Mouse (Mus musculus) CH12.LX (cell line): Measurements from ENCODE around the gene Grem2. TPM values are rescaled to one million over a fixed set of nuclear protein-coding genes. Genes with fewer than 3 reads are reported as not detected.

Source experiments
- DNase-seq: peaks from one replicate; pipeline ENCODE4 v3.0.0-alpha.2; 2013; ENCODE audit errors: extremely low read depth
- H3K27ac ChIP-seq: 2 replicates; pipeline ENCODE4 v1.5.1; 2012; ENCODE audit warnings: low read depth, mild to moderate bottlenecking, control low read depth, moderate library complexity; ENCODE audit not compliant: insufficient read depth
- H3K27me3 ChIP-seq: replicated peaks from 2 replicates; pipeline ENCODE3; 2012; ENCODE audit warnings: inconsistent platforms
- H3K36me3 ChIP-seq, 2 experiments: replicated peaks in 1 of 2; 2 replicates each; pipeline versions ENCODE3 to v1.6.1; 2012; ENCODE audit warnings: inconsistent platforms in 1 of 2, low read length in 1 of 2, mild to moderate bottlenecking in 1 of 2, mixed read lengths in 1 of 2, moderate library complexity in 1 of 2; ENCODE audit not compliant: control insufficient read depth in 1 of 2, insufficient read depth in 1 of 2
- H3K4me1 ChIP-seq, 2 experiments: 2 replicates each; pipeline ENCODE4 v1.6.1; 2012; ENCODE audit warnings: inconsistent platforms in 1 of 2, moderate library complexity in 1 of 2; ENCODE audit not compliant: insufficient read depth in 2 of 2, control insufficient read depth in 1 of 2
- H3K4me2 ChIP-seq: 2 replicates; pipeline ENCODE4 v1.6.1; 2012; ENCODE audit warnings: low read depth, mild to moderate bottlenecking, control low read depth; ENCODE audit not compliant: poor library complexity, insufficient read depth, severe bottlenecking
- H3K4me3 ChIP-seq, 3 experiments: fragments of 150-350 bp in 1 of 3; sonication (generic) in 1 of 3; replicated peaks in 1 of 3; 2 replicates each; pipeline versions ENCODE3 to v1.5.1; 2011 to 2012; ENCODE audit warnings: low read depth in 2 of 3, low read length in 2 of 3, mild to moderate bottlenecking in 2 of 3, moderate library complexity in 2 of 3, control low read depth in 1 of 3, improper control_type of control experiment in 1 of 3, inconsistent platforms in 1 of 3, mixed read lengths in 1 of 3; ENCODE audit not compliant: poor library complexity in 1 of 3
- H3K79me2 ChIP-seq: replicated peaks from 2 replicates; pipeline ENCODE4 v1.6.1; 2012; ENCODE audit warnings: mild to moderate bottlenecking, moderate library complexity; ENCODE audit not compliant: control insufficient read depth, poor library complexity, insufficient read depth, severe bottlenecking; ENCODE audit errors: extremely low read depth
- H3K9ac ChIP-seq: 2 replicates; pipeline ENCODE4 v1.6.1; 2012; ENCODE audit warnings: low read depth, mild to moderate bottlenecking, control low read depth, moderate library complexity; ENCODE audit not compliant: insufficient read depth
- H3K9me3 ChIP-seq: replicated peaks from 2 replicates; pipeline ENCODE3; 2012; ENCODE audit warnings: low read length, inconsistent platforms, mixed read lengths
- CHD2 ChIP-seq: IDR thresholded peaks from 2 replicates; pipeline ENCODE4 v1.6.1; 2011; ENCODE audit warnings: low read length, improper control_type of control experiment
- CTCF ChIP-seq, 2 experiments: IDR thresholded peaks in 1 of 2; conservative IDR thresholded peaks in 1 of 2; 2 replicates each; pipeline ENCODE4 v1.5.1; 2011 to 2012; ENCODE audit warnings: low read depth in 2 of 2, low read length in 2 of 2, improper control_type of control experiment in 1 of 2, inconsistent platforms in 1 of 2, mild to moderate bottlenecking in 1 of 2, moderate library complexity in 1 of 2
- ELF1 ChIP-seq: IDR thresholded peaks from 2 replicates; pipeline ENCODE4 v1.6.1; 2014; ENCODE audit warnings: low read depth, mild to moderate bottlenecking, inconsistent platforms, low read length, improper control_type of control experiment
- GABPA ChIP-seq: IDR thresholded peaks from 2 replicates; pipeline ENCODE4 v1.6.1; 2012; ENCODE audit warnings: low read depth, low read length, improper control_type of control experiment, inconsistent platforms; ENCODE audit not compliant: insufficient replicate concordance
- HCFC1 ChIP-seq: IDR thresholded peaks from 2 replicates; pipeline ENCODE4 v1.6.1; 2012; ENCODE audit warnings: low read depth, mild to moderate bottlenecking, inconsistent platforms, low read length, improper control_type of control experiment
- JUN ChIP-seq: IDR thresholded peaks from 2 replicates; pipeline ENCODE4 v1.6.1; 2011; ENCODE audit warnings: low read depth, mild to moderate bottlenecking, low read length, improper control_type of control experiment, moderate library complexity; ENCODE audit not compliant: insufficient read depth
- JUND ChIP-seq: conservative IDR thresholded peaks from 2 replicates; pipeline ENCODE4 v1.6.1; 2011; ENCODE audit warnings: low read depth, low read length, improper control_type of control experiment
- MAZ ChIP-seq: IDR thresholded peaks from 2 replicates; pipeline ENCODE4 v1.6.1; 2012; ENCODE audit warnings: low read depth, mild to moderate bottlenecking, inconsistent platforms, low read length, improper control_type of control experiment, moderate library complexity
- MEF2A ChIP-seq: IDR thresholded peaks from 2 replicates; pipeline ENCODE4 v1.6.1; 2014; ENCODE audit warnings: low read depth, mild to moderate bottlenecking, inconsistent platforms, low read length, improper control_type of control experiment, borderline replicate concordance
- MYC ChIP-seq: IDR thresholded peaks from 2 replicates; pipeline ENCODE4 v1.6.1; 2011; ENCODE audit warnings: low read depth, mild to moderate bottlenecking, improper control_type of control experiment, low read length
- NRF1 ChIP-seq: IDR thresholded peaks from 2 replicates; pipeline ENCODE4 v1.6.1; 2014; ENCODE audit warnings: low read depth, mild to moderate bottlenecking, inconsistent platforms, low read length, improper control_type of control experiment, moderate library complexity
- PAX5 ChIP-seq: IDR thresholded peaks from 2 replicates; pipeline ENCODE4 v1.6.1; 2012; ENCODE audit warnings: low read length, inconsistent platforms, mixed read lengths
- POLR2A ChIP-seq: IDR thresholded peaks from 2 replicates; pipeline ENCODE4 v1.6.1; 2011; ENCODE audit warnings: low read depth, mild to moderate bottlenecking, improper control_type of control experiment, low read length
- POLR2AphosphoS2 ChIP-seq: IDR thresholded peaks from 2 replicates; pipeline ENCODE4 v1.6.1; 2011; ENCODE audit warnings: low read depth, low read length, improper control_type of control experiment
- RAD21 ChIP-seq: IDR thresholded peaks from 2 replicates; pipeline ENCODE4 v1.6.1; 2011; ENCODE audit warnings: low read depth, mild to moderate bottlenecking, low read length, improper control_type of control experiment, moderate library complexity
- RCOR1 ChIP-seq: conservative IDR thresholded peaks from 2 replicates; pipeline ENCODE4 v1.6.1; 2012; ENCODE audit warnings: low read depth, mild to moderate bottlenecking, inconsistent platforms, low read length, improper control_type of control experiment
- SIN3A ChIP-seq: IDR thresholded peaks from 2 replicates; pipeline ENCODE4 v1.6.1; 2012; ENCODE audit warnings: low read length, improper control_type of control experiment, inconsistent platforms
- SMC3 ChIP-seq: IDR thresholded peaks from 2 replicates; pipeline ENCODE4 v1.6.1; 2011; ENCODE audit warnings: low read depth, low read length, improper control_type of control experiment
- TBP ChIP-seq: conservative IDR thresholded peaks from 2 replicates; pipeline ENCODE4 v1.6.1; 2011; ENCODE audit warnings: low read depth, low read length, improper control_type of control experiment
- TCF12 ChIP-seq: IDR thresholded peaks from 2 replicates; pipeline ENCODE4 v1.6.1; 2014; ENCODE audit warnings: low read depth, mild to moderate bottlenecking, inconsistent platforms, low read length, improper control_type of control experiment
- ZKSCAN1 ChIP-seq: IDR thresholded peaks from 2 replicates; pipeline ENCODE4 v1.6.1; 2012; ENCODE audit warnings: low read depth, inconsistent platforms, low read length, improper control_type of control experiment, borderline replicate concordance
- ZMIZ1 ChIP-seq: IDR thresholded peaks from 2 replicates; pipeline ENCODE4 v1.6.1; 2012; ENCODE audit warnings: low read depth, mild to moderate bottlenecking, inconsistent platforms, low read length, improper control_type of control experiment
- ZNF384 ChIP-seq: IDR thresholded peaks from 2 replicates; pipeline ENCODE4 v1.6.1; 2012; ENCODE audit warnings: low read depth, low read length, improper control_type of control experiment, inconsistent platforms
- dilution Hi-C: fragments of 300-500 bp; cut with MboI; formaldehyde crosslinking; loops from 2 replicates; pipeline ENCODE4 v1.14.3; 2020; ENCODE audit warnings: low sequenced_read_pairs; ENCODE audit not compliant: extremely low pct_unique_long_range_greater_than_20kb, extremely low pct_ligation_motif_present
- in situ Hi-C: fragments of 300-500 bp; cut with MboI; formaldehyde crosslinking; loops from 3 replicates; pipeline ENCODE4 v1.14.3; 2019; ENCODE audit warnings: low sequenced_read_pairs, low pct_ligation_motif_present, low pct_unique_long_range_greater_than_20kb, mixed read lengths
- polyA plus RNA-seq: library from polyadenylated mRNA; unstranded; fragments of >175 nt; gene quantifications from 2 replicates; pipeline ENCODE4 v1.2.1, GENCODE M21; 2012; ENCODE audit warnings: low read depth; ENCODE audit not compliant: insufficient read length
- total RNA-seq, 2 experiments: library from RNA; depleted of rRNA; stranded (reverse); fragments of 300-350 nt in 1 of 2; fragments of >200 nt in 1 of 2; gene quantifications; 2 replicates each; pipeline ENCODE4 v1.2.3; 2012 to 2014

Gene Grem2
- total and polyA plus RNA-seq, 3 experiments = not detected

DNA sequence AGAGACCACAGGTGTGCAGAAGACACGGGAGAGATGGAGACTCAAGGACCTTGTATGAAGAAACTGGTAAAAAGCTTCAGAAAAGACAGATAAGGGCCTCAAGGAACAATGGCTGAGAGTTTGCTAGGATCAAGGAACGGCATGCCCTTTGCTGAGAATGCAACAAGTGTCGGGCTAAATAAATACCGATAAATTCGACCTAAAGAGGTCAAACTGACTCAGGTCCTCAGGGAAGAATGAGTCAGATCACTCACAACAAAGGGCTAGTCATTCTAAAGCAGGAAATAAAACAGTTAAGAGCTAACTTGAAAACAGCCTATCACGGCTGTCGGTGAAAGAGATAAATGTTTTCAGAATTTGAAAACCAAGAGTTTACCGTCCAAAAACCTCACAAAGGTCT is 95.1 kb downstream of the Grem2 start:
- no peaks in the 10 kb centered on the region for H3K79me2 ChIP-seq
- dilution Hi-C loops = no loop called here
- TF ChIP-seq TCF12 = no peak
- no peak for TF ChIP-seq NRF1
- no peak for TF ChIP-seq MYC
- TF ChIP-seq MAZ = no peak
- no peak for TF ChIP-seq POLR2A
- no peak for TF ChIP-seq CHD2
- TF ChIP-seq ZKSCAN1 = no peak
- no peak for TF ChIP-seq JUND
- no peak for TF ChIP-seq RCOR1
- no peak for TF ChIP-seq RAD21
- no peak for TF ChIP-seq CTCF (conservative IDR thresholded peaks at IDR 0.05 in 1 of 2, IDR thresholded peaks at IDR 0.05 in 1 of 2; ENCODE audit: low read depth in 2 of 2, low read length in 2 of 2)
- TF ChIP-seq JUN = no peak
- TF ChIP-seq ZMIZ1 = no peak
- no peak for TF ChIP-seq PAX5
- TF ChIP-seq TBP = no peak
- TF ChIP-seq SIN3A = no peak
- TF ChIP-seq ZNF384 = no peak
- TF ChIP-seq ELF1 = no peak
- TF ChIP-seq POLR2AphosphoS2 = no peak
- TF ChIP-seq, all 38 proteins: peak for 0
- no peak overlapping the region for H3K4me3 ChIP-seq
- no peaks in the 10 kb centered on the region for H3K4me1 ChIP-seq
- in situ Hi-C loops = no loop called here
- no peaks in the 10 kb centered on the region for H3K36me3 ChIP-seq
- H3K4me2 ChIP-seq = no peak overlapping the region
- H3K9me3 ChIP-seq = no peaks in the 10 kb centered on the region
- no peaks in the 10 kb centered on the region for H3K27me3 ChIP-seq
- no peak overlapping the region for H3K27ac ChIP-seq
- DNase-seq = no peak
- no peak overlapping the region for H3K9ac ChIP-seq

DNA sequence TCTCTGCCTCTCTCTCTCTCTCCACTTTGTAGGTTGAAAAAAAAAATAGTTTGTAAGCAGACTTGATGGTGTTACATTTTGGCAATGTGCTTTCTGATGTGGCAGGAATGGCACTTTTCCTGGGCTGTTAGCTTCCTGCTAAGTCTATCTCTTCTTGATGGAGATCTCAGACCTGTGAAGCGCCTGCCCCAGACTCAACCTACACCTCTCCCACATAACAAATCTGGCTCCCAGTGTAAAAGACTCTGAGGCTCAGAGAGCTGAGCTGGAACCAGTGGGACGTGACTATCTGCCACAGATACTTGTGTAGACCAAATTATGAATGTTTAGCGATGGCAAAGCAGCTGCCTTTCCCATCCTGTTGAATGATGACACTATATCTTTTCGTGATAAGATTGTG is 109.8 kb downstream of the Grem2 start:
- Histone ChIP-seq H3K27ac (no peak overlapping the region), H3K27me3 (no peaks in the 10 kb centered on the region), H3K4me1 (no peaks in the 10 kb centered on the region), H3K4me2 (no peak overlapping the region), H3K79me2 (no peaks in the 10 kb centered on the region), H3K36me3 (no peaks in the 10 kb centered on the region), H3K9ac (no peak overlapping the region)
- in situ Hi-C loops (no loop called here), dilution Hi-C loops (no loop called here)
- TF ChIP-seq POLR2A = no peak
- TF ChIP-seq RAD21 = no peak
- no peak for TF ChIP-seq MEF2A
- no peak for TF ChIP-seq SMC3
- no peak for TF ChIP-seq CTCF (conservative IDR thresholded peaks at IDR 0.05 in 1 of 2, IDR thresholded peaks at IDR 0.05 in 1 of 2; ENCODE audit: low read depth in 2 of 2, low read length in 2 of 2)
- TF ChIP-seq HCFC1 = no peak
- no peak for TF ChIP-seq MYC
- no peak for TF ChIP-seq ZNF384
- TF ChIP-seq GABPA = no peak
- TF ChIP-seq, all 38 proteins: peak for 0
- Histone ChIP-seq H3K4me3 (no peak overlapping the region), H3K9me3 (no peaks in the 10 kb centered on the region)
- DNase-seq = no peak
